ENCODE assay signal across 28 mouse cellular contexts in genomic region chr3:118594864-118595263, GRCm38 (mm10). TPM values are rescaled to one million over a fixed set of nuclear protein-coding genes. Genes with fewer than 3 reads are reported as not detected.
DNase-seq lines count a peak whose midpoint lies in the region; ATAC-seq and TF ChIP-seq lines count a peak whose summit lies in the region.
"Had no signal": no experiment of that assay in that cellular context is flagged by ENCODE, and none has a peak within 500 bp of the region (broad histone marks: within the 10 kb centered on the region; RNA-seq: fewer than 3 reads in every experiment).

No protein-coding gene starts in this region.

- no peak overlapping the region for H3K27ac ChIP-seq in kidney, adult 2 months (ENCODE audit: insufficient read depth, low read depth, low read length)
- no peak overlapping the region for H3K27ac ChIP-seq in kidney, embryonic 14.5 days (ENCODE audit: low read depth, low read length)
- peak overlapping the region; percentile 64; the same call in 1 of the 2 replicates for H3K27ac ChIP-seq in liver, embryonic 16.5 days (ENCODE audit: low read length)
- no peak overlapping the region for H3K27ac ChIP-seq in liver, embryonic 12.5 days
- no peak overlapping the region for H3K27ac ChIP-seq in hindbrain, embryonic 13.5 days
- H3K27ac ChIP-seq: forebrain, embryonic 13.5 days; heart, adult 2 months; heart, embryonic 13.5 days; layer of hippocampus, adult 2 months; left cerebral cortex, adult 2 months; limb, embryonic 12.5 days; liver, embryonic 14.5 days had no signal

- no peak for TF ChIP-seq POLR2A in kidney, adult 2 months (IDR thresholded peaks at IDR 0.05; ENCODE audit: low read depth, low read length)

- H3K27me3 ChIP-seq in kidney, adult 2 months (replicated peaks; ENCODE audit: control insufficient read depth, insufficient read depth, low read length), result no peaks in the 10 kb centered on the region
- no peaks in the 10 kb centered on the region for H3K27me3 ChIP-seq in kidney, embryonic 14.5 days (ENCODE audit: control insufficient read depth, insufficient read depth, low read length)
- H3K27me3 ChIP-seq in liver, embryonic 16.5 days (ENCODE audit: control insufficient read depth, insufficient read depth, low read depth, low read length), result no peaks in the 10 kb centered on the region
- no peaks in the 10 kb centered on the region for H3K27me3 ChIP-seq in liver, embryonic 12.5 days (replicated peaks)
- H3K27me3 ChIP-seq in hindbrain, embryonic 13.5 days, result no peaks in the 10 kb centered on the region
- H3K27me3 ChIP-seq: forebrain, embryonic 13.5 days; heart, embryonic 13.5 days; limb, embryonic 12.5 days had no signal

- TF ChIP-seq CTCF in kidney, adult 2 months (conservative IDR thresholded peaks at IDR 0.05; ENCODE audit: insufficient read depth, insufficient read length, low read depth, low read length), result no peak

- no peaks in the 10 kb centered on the region for H3K9me3 ChIP-seq in kidney, embryonic 14.5 days (ENCODE audit: control insufficient read depth, low read length)
- no peaks in the 10 kb centered on the region for H3K9me3 ChIP-seq in liver, embryonic 16.5 days (replicated peaks; ENCODE audit: control insufficient read depth, low read length)
- no peaks in the 10 kb centered on the region for H3K9me3 ChIP-seq in liver, embryonic 12.5 days (replicated peaks)
- H3K9me3 ChIP-seq in hindbrain, embryonic 13.5 days, result no peaks in the 10 kb centered on the region
- H3K9me3 ChIP-seq: forebrain, embryonic 13.5 days; heart, embryonic 13.5 days; limb, embryonic 12.5 days had no signal

- H3K4me1 ChIP-seq in kidney, adult 2 months (ENCODE audit: control insufficient read depth, insufficient read depth, low read length), result no peaks in the 10 kb centered on the region
- H3K4me1 ChIP-seq in kidney, embryonic 14.5 days (ENCODE audit: control insufficient read depth, insufficient read depth, low read length), result no peaks in the 10 kb centered on the region
- no peaks in the 10 kb centered on the region for H3K4me1 ChIP-seq in liver, embryonic 16.5 days (ENCODE audit: control insufficient read depth, low read depth, low read length)
- no peaks in the 10 kb centered on the region for H3K4me1 ChIP-seq in liver, embryonic 12.5 days
- H3K4me1 ChIP-seq in hindbrain, embryonic 13.5 days (replicated peaks), result no peaks in the 10 kb centered on the region
- H3K4me1 ChIP-seq: forebrain, embryonic 13.5 days; heart, embryonic 13.5 days; limb, embryonic 12.5 days had no signal

- peak; percentile 72 for DNase-seq in kidney, adult 2 months
- DNase-seq in kidney, postnatal 25 days, result peak; percentile 22 to 40
- DNase-seq in gastrocnemius, postnatal 4 days (ENCODE audit: low spot score in 2 of 2), result no peak
- DNase-seq: B cell, adult 2 months; cerebellum, adult 2 months; cerebellum, postnatal 25 days; gastrocnemius, postnatal 14 days; heart, adult 2 months; heart, postnatal 10 days; lung, postnatal 36 days; right cerebral cortex, postnatal 25 days; thymus, postnatal 14 days had no signal

- 63% methylated on average over 4 of the region's 4 CpGs for WGBS in kidney, adult 2 months
- whole genome bisulfite sequencing in kidney, embryonic 14.5 days, result 78% methylated on average over 4 of the region's 4 CpGs
- WGBS in liver, embryonic 16.5 days (ENCODE audit: insufficient replicate concordance), result 50% methylated on average over 4 of the region's 4 CpGs
- WGBS in liver, embryonic 12.5 days (ENCODE audit: insufficient replicate concordance), result 64% methylated on average over 4 of the region's 4 CpGs
- 82% methylated on average over 4 of the region's 4 CpGs for WGBS in hindbrain, embryonic 13.5 days

- H3K36me3 ChIP-seq in kidney, adult 2 months (ENCODE audit: control insufficient read depth, insufficient read depth, low read length), result no peaks in the 10 kb centered on the region
- H3K36me3 ChIP-seq in kidney, embryonic 14.5 days (ENCODE audit: control insufficient read depth, insufficient read depth, low read length), result no peaks in the 10 kb centered on the region
- no peaks in the 10 kb centered on the region for H3K36me3 ChIP-seq in liver, embryonic 16.5 days (ENCODE audit: control insufficient read depth, insufficient read depth)
- H3K36me3 ChIP-seq in liver, embryonic 12.5 days, result no peaks in the 10 kb centered on the region
- H3K36me3 ChIP-seq in hindbrain, embryonic 13.5 days, result no peaks in the 10 kb centered on the region
- H3K36me3 ChIP-seq: heart, embryonic 13.5 days; limb, embryonic 12.5 days had no signal

- H3K9ac ChIP-seq in kidney, embryonic 14.5 days (ENCODE audit: low read depth, low read length), result no peak overlapping the region
- H3K9ac ChIP-seq in liver, embryonic 16.5 days (ENCODE audit: low read depth, low read length), result no peak overlapping the region
- H3K9ac ChIP-seq in liver, embryonic 12.5 days, result no peak overlapping the region
- no peak overlapping the region for H3K9ac ChIP-seq in hindbrain, embryonic 13.5 days
- H3K9ac ChIP-seq: forebrain, embryonic 13.5 days; heart, embryonic 13.5 days; limb, embryonic 12.5 days; liver, embryonic 14.5 days had no signal

- ATAC-seq in kidney, embryonic 14.5 days (ENCODE audit: low FRiP score, low TSS enrichment), result no peak
- peak; percentile 82 for ATAC-seq in liver, embryonic 16.5 days (ENCODE audit: low read depth)
- no peak for ATAC-seq in liver, embryonic 12.5 days
- ATAC-seq in hindbrain, embryonic 13.5 days (ENCODE audit: low FRiP score), result no peak
- ATAC-seq: forebrain, embryonic 13.5 days; hindbrain, embryonic 16.5 days; midbrain, embryonic 16.5 days had no signal

- no peak overlapping the region for H3K4me2 ChIP-seq in kidney, embryonic 14.5 days (replicated peaks; ENCODE audit: low read depth, low read length)
- H3K4me2 ChIP-seq in liver, embryonic 16.5 days (ENCODE audit: low read depth, low read length), result 0 out of 2 replicates have a peak overlapping the region, but pooled peaks have one; percentile 30
- H3K4me2 ChIP-seq in liver, embryonic 12.5 days, result no peak overlapping the region
- H3K4me2 ChIP-seq in hindbrain, embryonic 13.5 days, result no peak overlapping the region
- H3K4me2 ChIP-seq: forebrain, embryonic 13.5 days; heart, embryonic 13.5 days; limb, embryonic 12.5 days; midbrain, embryonic 11.5 days had no signal

- no peak overlapping the region for H3K4me3 ChIP-seq in kidney, adult 2 months (ENCODE audit: insufficient read depth, low read depth, low read length)
- H3K4me3 ChIP-seq in kidney, embryonic 14.5 days (ENCODE audit: low read length), result no peak overlapping the region
- peak overlapping the region; percentile 24; the same call in 1 of the 2 replicates for H3K4me3 ChIP-seq in liver, embryonic 16.5 days (ENCODE audit: low read depth, low read length)
- no peak overlapping the region for H3K4me3 ChIP-seq in liver, embryonic 12.5 days
- H3K4me3 ChIP-seq in hindbrain, embryonic 13.5 days, result no peak overlapping the region
- H3K4me3 ChIP-seq: forebrain, embryonic 13.5 days; heart, adult 2 months; heart, embryonic 13.5 days; layer of hippocampus, adult 2 months; left cerebral cortex, adult 2 months; limb, embryonic 12.5 days had no signal

RNA-seq across cellular contexts. Expression of gene Dpyd, which starts 32.9 kb away (rescaled TPM):
- polyA plus RNA-seq in kidney, adult 2 months (2012; rRNA removed), result 14.7 and 18.6 TPM in 2 replicates
- 3.3 and 3.6 TPM in 2 replicates for polyA plus RNA-seq in kidney, embryonic 14.5 days (2014; fragmentation: Nextera tagmentation; extraction: Ambion mirVana)
- polyA plus RNA-seq in liver, embryonic 16.5 days (2015; fragmentation: Nextera tagmentation; extraction: Ambion mirVana), result 8.8 and 10.4 TPM in 2 replicates
- polyA plus RNA-seq in liver, embryonic 12.5 days (2016; fragmentation: Nextera tagmentation; extraction: Ambion mirVana), result 2.3 and 2.6 TPM in 2 replicates
- 1 to 10 TPM; 6.6 to 7.0 TPM for total RNA-seq in gastrocnemius, postnatal 4 days (2021)
- 4.3 and 5.0 TPM in 2 replicates for polyA plus RNA-seq in hindbrain, embryonic 13.5 days (2015; fragmentation: Nextera tagmentation; extraction: Ambion mirVana)
- total RNA-seq: hematopoietic stem cell, adult 5-6 weeks; megakaryocyte, adult 5-6 weeks; neutrophil, adult 5-6 weeks had no signal

Comparison
In these comparisons a context has a peak if more than half of its experiments do, and no peak if none do; other contexts are left out.
1. DNase-seq: peak in kidney, adult 2 months (single experiment) and kidney, postnatal 25 days (2 of 2); none in gastrocnemius, postnatal 4 days (0 of 2).